Mouse (Mus musculus): Measurements from ENCODE around the gene Sult1c2.

The Sult1c2 gene

DNA sequence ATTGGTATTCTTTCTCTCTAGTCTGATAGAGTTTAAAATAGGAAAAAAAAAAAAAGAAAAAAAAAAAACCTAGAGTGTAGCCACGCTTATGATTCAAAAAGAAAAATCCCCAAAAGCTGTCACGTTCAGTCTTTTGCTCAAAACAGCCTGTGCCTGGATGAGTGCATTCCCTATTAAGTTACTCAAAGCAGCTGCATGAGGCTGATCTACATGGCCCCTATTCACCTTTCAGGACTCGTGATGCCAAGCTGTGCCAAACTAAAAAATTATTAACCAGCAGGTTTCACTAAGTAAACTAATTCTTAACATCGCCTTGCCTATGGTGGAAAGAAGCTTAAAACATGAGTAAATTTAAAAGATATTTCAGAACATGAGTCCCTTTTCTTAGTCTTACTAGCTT is at the start of gene Sult1c2:
Sult1c2 (minus strand) TSS at position 134 of the 400 bp plus-strand sequence.
- DNase-seq (ENCODE audit: low read depth, low spot score) = no peak

GRCm38 (mm10) chr17:53879006-53879675 is 33.0 kb upstream of the Sult1c2 start:
- DNase-seq (ENCODE audit: low read depth, low spot score) = peak; percentile 21

- no peak for DNase-seq (ENCODE audit: low read depth, low spot score)
Observed at GRCm38 (mm10) chr17:53874433-53874832, 28.3 kb upstream of the Sult1c2 start.

GRCm38 (mm10) chr17:53872192-53872591 is 26.1 kb upstream of the Sult1c2 start:
- no peak for DNase-seq (ENCODE audit: low read depth, low spot score)

- DNase-seq (ENCODE audit: low read depth, low spot score) = no peak
Observed at GRCm38 (mm10) chr17:53869931-53870330, 23.8 kb upstream of the Sult1c2 start.

DNA sequence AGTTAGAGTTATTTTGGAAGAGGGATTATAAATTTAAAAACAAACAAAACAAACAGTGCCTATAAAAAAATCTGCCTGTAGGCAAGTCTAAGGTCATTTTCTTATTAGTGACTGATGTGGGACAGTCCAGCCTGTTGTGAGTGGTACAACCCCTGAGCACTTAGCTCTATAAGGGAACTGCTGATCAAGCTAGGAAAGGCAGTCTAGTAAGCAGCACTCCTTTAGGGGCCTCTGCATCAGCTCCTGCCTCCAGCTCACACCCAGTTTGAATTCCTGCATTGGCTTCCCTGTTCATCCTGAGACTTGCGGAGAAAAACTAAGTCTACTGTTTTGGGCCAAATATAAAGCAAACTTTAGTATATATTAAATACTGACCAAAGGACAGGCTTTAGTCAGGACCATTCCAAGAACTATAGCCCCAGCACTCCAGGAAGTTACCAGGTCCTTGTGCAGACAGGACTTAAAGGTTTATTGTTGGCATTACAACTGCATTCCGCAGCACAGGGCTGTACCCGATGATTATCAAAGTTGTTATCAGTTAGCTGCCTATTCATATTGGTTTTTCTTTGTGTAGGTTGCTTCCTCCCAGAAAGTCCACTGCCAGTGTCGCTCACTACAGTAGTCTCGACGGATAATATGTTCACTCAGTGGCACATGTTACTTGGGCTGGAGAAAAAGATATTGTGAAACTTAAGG is 19.3 kb upstream of the Sult1c2 start:
- DNase-seq (ENCODE audit: low read depth, low spot score) = no peak

GRCm38 (mm10) chr17:53860548-53860947 is 14.4 kb upstream of the Sult1c2 start:
- no peak for DNase-seq (ENCODE audit: low read depth, low spot score)

DNA sequence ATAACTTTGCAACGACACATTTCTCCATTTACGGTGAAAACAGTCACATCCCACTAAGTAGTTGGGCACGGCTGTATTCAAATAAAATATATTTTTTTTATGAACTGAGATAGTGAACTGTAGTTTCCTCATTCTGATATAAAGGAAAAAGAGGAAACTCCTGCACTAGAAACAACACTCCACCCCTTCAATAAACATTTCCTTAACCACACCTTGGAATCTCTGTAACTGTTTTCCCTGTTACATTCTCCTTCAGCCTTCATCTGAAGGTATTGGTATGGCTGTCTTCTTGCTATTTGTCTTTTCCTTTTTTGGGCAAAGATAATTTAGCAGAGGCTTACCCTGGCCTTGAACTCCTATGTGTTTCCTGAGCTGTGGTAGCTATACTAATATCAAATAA is 8.9 kb upstream of the Sult1c2 start:
- DNase-seq (ENCODE audit: low read depth, low spot score) = no peak

DNA sequence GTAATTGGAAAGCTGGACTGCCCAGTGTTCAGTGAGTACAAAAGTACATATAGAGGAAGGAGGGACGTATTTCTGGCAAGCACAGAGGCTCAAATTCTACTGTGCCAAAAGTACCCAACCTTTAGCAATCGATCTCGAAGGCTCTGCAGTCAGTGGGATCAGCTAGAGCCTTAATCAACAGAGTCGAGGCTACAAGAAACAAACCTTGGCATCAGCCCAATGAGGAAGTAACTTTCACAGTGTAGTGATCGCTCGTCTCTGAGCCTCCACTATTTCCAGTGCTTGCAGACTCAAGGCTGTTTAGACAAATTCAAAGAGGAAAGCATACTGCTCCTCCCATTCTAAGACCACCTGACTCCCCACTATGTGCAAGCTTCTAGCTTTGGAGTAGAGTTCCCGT is 343 bp downstream of the Sult1c2 start:
- no peak for DNase-seq (ENCODE audit: low read depth, low spot score)

- DNase-seq (ENCODE audit: low read depth, low spot score) = peak; percentile 47
Observed at GRCm38 (mm10) chr17:53833366-53833765, 12.8 kb downstream of the Sult1c2 start.

DNA sequence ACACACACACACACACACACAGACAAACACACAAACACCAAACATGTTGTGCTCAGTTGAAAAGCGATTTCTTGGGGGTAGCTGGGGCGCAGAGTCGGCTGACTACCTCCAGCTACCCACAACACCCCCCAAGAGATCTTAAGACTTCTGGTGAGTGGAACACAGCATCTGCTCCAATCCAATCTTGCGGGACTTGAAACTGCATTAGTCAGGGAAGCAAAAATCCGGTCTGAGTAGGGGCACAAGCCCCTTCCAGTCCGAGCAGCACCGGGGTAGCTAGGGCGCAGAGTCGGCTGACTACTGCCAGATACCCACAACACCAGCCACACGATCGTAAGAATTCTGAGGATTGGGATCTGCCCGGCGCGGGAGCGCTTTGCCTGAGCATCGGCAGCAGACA is 42.2 kb downstream of the Sult1c2 start:
- peak; percentile 12 for DNase-seq (ENCODE audit: low read depth, low spot score)

- DNase-seq (ENCODE audit: low read depth, low spot score) = no peak
Observed at GRCm38 (mm10) chr17:53783381-53783780, 62.8 kb downstream of the Sult1c2 start.

All from ES-CJ7 (cell line).